Mouse (Mus musculus): Measurements from ENCODE around the gene Hint3.

Gene Hint3

GRCm38 (mm10) chr10:30600094-30600534 lies 29.3 kb downstream of the Hint3 start:
- DNase-seq (ENCODE audit: inconsistent age in 2 of 2, low spot score in 1 of 2), result no peak

- no peak for DNase-seq (ENCODE audit: inconsistent age in 2 of 2, low spot score in 1 of 2)
Measured at GRCm38 (mm10) chr10:30587037-30587436, 42.4 kb downstream of the Hint3 start.

- no peak for DNase-seq (ENCODE audit: inconsistent age in 2 of 2, low spot score in 1 of 2)
Measured at GRCm38 (mm10) chr10:30585691-30586090, 43.7 kb downstream of the Hint3 start.

- DNase-seq (ENCODE audit: inconsistent age in 2 of 2, low spot score in 1 of 2), result no peak
Measured at GRCm38 (mm10) chr10:30577670-30578280, 51.7 kb downstream of the Hint3 start.

GRCm38 (mm10) chr10:30566364-30566763 lies 63.1 kb downstream of the Hint3 start:
- no peak for DNase-seq (ENCODE audit: inconsistent age in 2 of 2, low spot score in 1 of 2)

GRCm38 (mm10) chr10:30564651-30565050 lies 64.8 kb downstream of the Hint3 start:
- DNase-seq (ENCODE audit: inconsistent age in 2 of 2, low spot score in 1 of 2), result no peak
